Mouse (Mus musculus): ENCODE results near the gene Sema4b. TPM values are rescaled to one million over a fixed set of nuclear protein-coding genes. Genes with fewer than 3 reads are reported as not detected.

Gene Sema4b
- total and polyA plus RNA-seq, 2 experiments from 2014 or later: 11.7 to 17.5 TPM

- no peak overlapping the region for H3K4me2 ChIP-seq (ENCODE audit: low read depth, low read length)
- TF ChIP-seq CTCF (IDR thresholded peaks at IDR 0.05; ENCODE audit: low read depth) (no peak), EP300 (IDR thresholded peaks at IDR 0.05; ENCODE audit: low read depth) (no peak)
- H3K27ac ChIP-seq (ENCODE audit: low read depth): no peak overlapping the region
- no peaks in the 10 kb centered on the region for H3K9me3 ChIP-seq (replicated peaks; ENCODE audit: control insufficient read depth, low read length)
- DNase-seq (ENCODE audit: low spot score) (no peak), ATAC-seq (ENCODE audit: insufficient read depth, low read depth) (no peak)
- 96% methylated on average over 1 of the region's 1 CpGs for WGBS
- no peaks in the 10 kb centered on the region for H3K36me3 ChIP-seq (replicated peaks; ENCODE audit: control insufficient read depth, insufficient read depth, low read length)
- H3K27me3 ChIP-seq (ENCODE audit: control insufficient read depth, insufficient read depth, low read length): no peaks in the 10 kb centered on the region
- H3K4me1 ChIP-seq (ENCODE audit: control insufficient read depth, insufficient read depth): peaks cover 23% of the 10 kb centered on the region
- no peak overlapping the region for H3K9ac ChIP-seq (replicated peaks; ENCODE audit: low read depth, low read length)
- H3K4me3 ChIP-seq (ENCODE audit: low read depth, low read length): no peak overlapping the region
Observed at GRCm38 (mm10) chr7:80183466-80183865, 3.2 kb upstream of the Sema4b start.

GRCm38 (mm10) chr7:80183969-80184368 lies 2.7 kb upstream of the Sema4b start:
- TF ChIP-seq EP300 (IDR thresholded peaks at IDR 0.05; ENCODE audit: low read depth): no peak
- no peak for TF ChIP-seq CTCF (IDR thresholded peaks at IDR 0.05; ENCODE audit: low read depth)
- H3K9ac ChIP-seq (replicated peaks; ENCODE audit: low read depth, low read length): no peak overlapping the region
- H3K27me3 ChIP-seq (ENCODE audit: control insufficient read depth, insufficient read depth, low read length): no peaks in the 10 kb centered on the region
- no peaks in the 10 kb centered on the region for H3K9me3 ChIP-seq (replicated peaks; ENCODE audit: control insufficient read depth, low read length)
- H3K4me1 ChIP-seq (ENCODE audit: control insufficient read depth, insufficient read depth): peaks cover 23% of the 10 kb centered on the region
- no peak overlapping the region for H3K27ac ChIP-seq (ENCODE audit: low read depth)
- WGBS: 83% methylated on average over 4 of the region's 5 CpGs
- no peaks in the 10 kb centered on the region for H3K36me3 ChIP-seq (replicated peaks; ENCODE audit: control insufficient read depth, insufficient read depth, low read length)
- DNase-seq (ENCODE audit: low spot score) (no peak), ATAC-seq (ENCODE audit: insufficient read depth, low read depth) (no peak)
- H3K4me2 ChIP-seq (ENCODE audit: low read depth, low read length): no peak overlapping the region
- no peak overlapping the region for H3K4me3 ChIP-seq (ENCODE audit: low read depth, low read length)

GRCm38 (mm10) chr7:80184551-80184950 lies 2.1 kb upstream of the Sema4b start:
- Histone ChIP-seq H3K9ac (replicated peaks; ENCODE audit: low read depth, low read length) (no peak overlapping the region), H3K27ac (ENCODE audit: low read depth) (peak overlapping the region; percentile 98)

GRCm38 (mm10) chr7:80184968-80185367 lies 1.7 kb upstream of the Sema4b start:
- Histone ChIP-seq H3K4me3 (ENCODE audit: low read depth, low read length) (no peak overlapping the region), H3K4me1 (ENCODE audit: control insufficient read depth, insufficient read depth) (peaks cover 23% of the 10 kb centered on the region), H3K9me3 (replicated peaks; ENCODE audit: control insufficient read depth, low read length) (no peaks in the 10 kb centered on the region), H3K27me3 (ENCODE audit: control insufficient read depth, insufficient read depth, low read length) (no peaks in the 10 kb centered on the region), H3K4me2 (ENCODE audit: low read depth, low read length) (no peak overlapping the region), H3K36me3 (replicated peaks; ENCODE audit: control insufficient read depth, insufficient read depth, low read length) (no peaks in the 10 kb centered on the region), H3K27ac (ENCODE audit: low read depth) (peak overlapping the region; percentile 98), H3K9ac (replicated peaks; ENCODE audit: low read depth, low read length) (no peak overlapping the region)
- no peak for ATAC-seq (ENCODE audit: insufficient read depth, low read depth)
- whole genome bisulfite sequencing: 46% methylated on average over 6 of the region's 6 CpGs
- no peak for TF ChIP-seq EP300 (IDR thresholded peaks at IDR 0.05; ENCODE audit: low read depth)
- TF ChIP-seq CTCF (IDR thresholded peaks at IDR 0.05; ENCODE audit: low read depth): no peak
- DNase-seq (ENCODE audit: low spot score): no peak

More at GRCm38 (mm10) chr7:80184551-80184950, 2.1 kb upstream of the Sema4b start:
- ATAC-seq (ENCODE audit: insufficient read depth, low read depth) (no peak), DNase-seq (ENCODE audit: low spot score) (no peak)
- Histone ChIP-seq H3K4me3 (ENCODE audit: low read depth, low read length) (no peak overlapping the region), H3K4me1 (ENCODE audit: control insufficient read depth, insufficient read depth) (peaks cover 23% of the 10 kb centered on the region), H3K4me2 (ENCODE audit: low read depth, low read length) (no peak overlapping the region), H3K9me3 (replicated peaks; ENCODE audit: control insufficient read depth, low read length) (no peaks in the 10 kb centered on the region), H3K27me3 (ENCODE audit: control insufficient read depth, insufficient read depth, low read length) (no peaks in the 10 kb centered on the region), H3K36me3 (replicated peaks; ENCODE audit: control insufficient read depth, insufficient read depth, low read length) (no peaks in the 10 kb centered on the region)
- 72% methylated on average over 4 of the region's 4 CpGs for WGBS
- TF ChIP-seq EP300 (IDR thresholded peaks at IDR 0.05; ENCODE audit: low read depth) (no peak), CTCF (IDR thresholded peaks at IDR 0.05; ENCODE audit: low read depth) (no peak)

GRCm38 (mm10) chr7:80186021-80186420 lies 620 bp upstream of the Sema4b start:
- H3K27ac ChIP-seq (ENCODE audit: low read depth): peak overlapping the region; percentile 98
- H3K4me1 ChIP-seq (ENCODE audit: control insufficient read depth, insufficient read depth): peaks cover 21% of the 10 kb centered on the region
- no peaks in the 10 kb centered on the region for H3K9me3 ChIP-seq (replicated peaks; ENCODE audit: control insufficient read depth, low read length)
- no peaks in the 10 kb centered on the region for H3K27me3 ChIP-seq (ENCODE audit: control insufficient read depth, insufficient read depth, low read length)
- 9% methylated on average over 8 of the region's 8 CpGs for WGBS
- peak; percentile 87; the same call in 1 of the 2 replicates for TF ChIP-seq EP300 (IDR thresholded peaks at IDR 0.05; ENCODE audit: low read depth)
- TF ChIP-seq CTCF (IDR thresholded peaks at IDR 0.05; ENCODE audit: low read depth): no peak
- H3K36me3 ChIP-seq (replicated peaks; ENCODE audit: control insufficient read depth, insufficient read depth, low read length): no peaks in the 10 kb centered on the region
- H3K9ac ChIP-seq (replicated peaks; ENCODE audit: low read depth, low read length): peak overlapping the region; percentile 51
- peak overlapping the region; percentile 61 for H3K4me2 ChIP-seq (ENCODE audit: low read depth, low read length)
- H3K4me3 ChIP-seq (ENCODE audit: low read depth, low read length): peak overlapping the region; percentile 50
- peak; percentile 92 for DNase-seq (ENCODE audit: low spot score)
- ATAC-seq (ENCODE audit: insufficient read depth, low read depth): peak; percentile 84

GRCm38 (mm10) chr7:80187501-80187900 lies 860 bp downstream of the Sema4b start:
- Histone ChIP-seq H3K4me2 (ENCODE audit: low read depth, low read length) (peak overlapping the region; percentile 61), H3K27me3 (ENCODE audit: control insufficient read depth, insufficient read depth, low read length) (no peaks in the 10 kb centered on the region), H3K9me3 (replicated peaks; ENCODE audit: control insufficient read depth, low read length) (no peaks in the 10 kb centered on the region), H3K36me3 (replicated peaks; ENCODE audit: control insufficient read depth, insufficient read depth, low read length) (no peaks in the 10 kb centered on the region), H3K9ac (replicated peaks; ENCODE audit: low read depth, low read length) (peak overlapping the region; percentile 51), H3K27ac (ENCODE audit: low read depth) (peak overlapping the region; percentile 98), H3K4me1 (ENCODE audit: control insufficient read depth, insufficient read depth) (peaks cover 30% of the 10 kb centered on the region), H3K4me3 (ENCODE audit: low read depth, low read length) (peak overlapping the region; percentile 50)
- TF ChIP-seq CTCF (IDR thresholded peaks at IDR 0.05; ENCODE audit: low read depth): no peak
- DNase-seq (ENCODE audit: low spot score) (no peak), ATAC-seq (ENCODE audit: insufficient read depth, low read depth) (no peak)
- WGBS: 66% methylated on average over 12 of the region's 12 CpGs

Measured in heart, postnatal 0 days (tissue).